Mouse (Mus musculus) spleen, adult 2 months (tissue): ENCODE results near the gene Amph.

Source experiments
- CTCF ChIP-seq: fragments of 200-500 bp; IDR thresholded peaks from 2 replicates; pipeline ENCODE4 v1.5.1; 2011; ENCODE audit warnings: mild to moderate bottlenecking, inconsistent platforms; ENCODE audit not compliant: insufficient read depth, insufficient read length, insufficient replicate concordance; ENCODE audit errors: extremely low read depth
- POLR2A ChIP-seq: fragments of 200-500 bp; IDR thresholded peaks from 2 replicates; pipeline ENCODE4 v1.6.1; 2011; ENCODE audit warnings: low read depth, low read length, inconsistent platforms

DNA sequence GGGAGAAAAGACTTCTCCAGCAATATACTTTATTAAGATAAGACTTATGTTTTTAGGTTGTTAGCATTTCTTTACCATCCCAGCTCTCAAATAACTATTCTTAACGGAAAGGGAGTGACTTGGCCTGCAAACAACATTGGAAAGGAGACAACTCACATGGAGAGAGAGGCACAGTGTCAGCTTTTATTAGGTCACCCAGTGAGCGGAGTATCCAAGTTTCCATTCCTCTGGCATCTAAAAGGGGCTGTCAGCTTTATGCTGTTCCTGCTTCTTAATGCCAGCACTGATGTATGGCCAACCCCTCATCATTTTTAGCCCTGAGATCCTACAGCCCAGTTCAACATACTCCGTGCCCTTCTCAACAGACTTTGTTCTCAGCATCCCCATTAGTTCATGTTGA is 74.3 kb downstream of the Amph start:
- no peak for TF ChIP-seq POLR2A
- no peak for TF ChIP-seq CTCF
